Mouse (Mus musculus) Muller cell, postnatal 12 days (primary cell): ENCODE results near the gene Pfkm.

Experiments used
- DNase-seq: peaks from one replicate; pipeline ENCODE4 v3.0.0-alpha.2; 2015; ENCODE audit errors: inconsistent ontology term

The Pfkm gene

GRCm38 (mm10) chr15:98139763-98140162, 47.4 kb downstream of the Pfkm start:
- DNase-seq = no peak

DNA sequence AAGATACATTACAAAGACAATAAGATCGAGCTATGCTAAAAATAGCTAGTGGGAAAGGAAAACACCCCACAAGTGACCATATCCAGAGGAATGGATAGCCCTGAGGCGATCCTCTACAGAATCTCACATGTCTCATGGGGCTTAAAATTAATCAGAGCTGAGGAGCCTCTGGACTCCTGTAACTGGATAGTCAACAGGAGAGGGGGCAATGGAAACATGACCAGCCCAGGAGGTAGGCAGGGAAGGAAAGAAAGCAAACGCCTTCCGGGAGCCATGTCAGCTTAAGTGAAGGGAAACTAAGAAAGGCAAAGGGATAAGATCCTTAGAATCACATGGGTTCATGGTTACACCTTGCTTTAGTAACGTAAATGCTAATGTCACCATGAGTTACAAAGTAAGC, 48.4 kb downstream of the Pfkm start:
- no peak for DNase-seq

DNA sequence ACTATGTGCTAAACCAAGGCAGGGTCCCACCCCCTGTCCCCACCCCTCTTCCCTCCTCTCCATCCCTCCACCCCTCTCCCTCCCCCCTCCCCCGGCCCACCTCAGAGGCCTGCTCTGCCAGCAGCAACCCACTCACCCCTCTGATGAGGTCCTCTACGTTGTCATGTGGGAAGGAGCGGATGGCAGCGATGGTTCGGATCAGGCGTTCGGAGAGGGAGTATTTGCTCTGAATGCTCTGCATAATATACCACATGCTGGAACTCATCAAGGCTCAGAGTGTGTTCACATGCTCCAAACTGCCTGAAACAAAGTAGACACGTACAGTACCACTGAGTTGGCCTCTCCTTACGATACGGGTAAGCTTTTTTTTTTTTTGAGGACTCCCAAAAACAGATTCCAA, 50.1 kb downstream of the Pfkm start:
- DNase-seq = no peak

- peak; percentile 27 for DNase-seq
Measured at GRCm38 (mm10) chr15:98144861-98145507, 52.6 kb downstream of the Pfkm start.

- peak; percentile 91 for DNase-seq
Measured at GRCm38 (mm10) chr15:98145559-98146181, 53.3 kb downstream of the Pfkm start.

DNA sequence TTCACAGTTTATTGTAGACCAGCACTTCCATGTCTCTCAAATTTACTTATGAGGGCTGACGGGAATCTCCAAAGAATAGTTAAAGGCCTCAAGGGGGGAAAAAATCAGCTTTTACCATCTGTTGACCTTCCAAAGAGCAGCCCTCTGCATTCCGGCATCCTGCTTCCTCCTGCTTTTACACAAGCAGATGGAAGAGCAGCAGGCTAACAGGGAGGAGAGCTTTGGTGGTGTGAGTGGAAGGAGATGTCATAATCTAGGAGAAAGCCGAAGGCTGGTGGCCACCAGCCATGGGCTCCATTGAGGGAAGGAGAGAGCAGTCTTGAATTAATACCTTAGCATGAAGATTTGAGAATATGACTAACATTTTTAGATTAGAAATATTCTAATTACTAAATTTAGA, 56.0 kb downstream of the Pfkm start:
- DNase-seq = no peak

DNA sequence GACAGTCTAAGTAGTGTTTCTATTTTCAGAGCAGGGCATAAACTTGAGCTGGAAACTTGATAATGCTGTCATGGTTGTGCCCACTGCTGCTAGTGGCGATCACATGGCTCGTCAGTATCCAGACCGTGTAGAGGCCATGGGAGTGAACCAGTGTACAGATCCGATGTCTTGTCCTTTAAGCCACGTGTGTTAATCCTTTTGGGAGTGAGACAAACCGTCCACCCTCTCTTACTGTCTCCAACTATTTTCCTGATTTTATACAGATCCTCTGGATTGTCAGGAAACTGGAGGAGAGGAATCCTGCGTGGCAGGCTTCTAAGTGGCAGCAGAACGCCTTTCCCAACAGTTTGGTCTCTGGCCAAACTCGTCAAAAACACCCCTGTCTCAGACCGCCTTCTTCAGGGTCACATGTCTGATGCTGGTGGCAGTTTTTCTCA, 56.8 kb downstream of the Pfkm start:
- DNase-seq = no peak

DNA sequence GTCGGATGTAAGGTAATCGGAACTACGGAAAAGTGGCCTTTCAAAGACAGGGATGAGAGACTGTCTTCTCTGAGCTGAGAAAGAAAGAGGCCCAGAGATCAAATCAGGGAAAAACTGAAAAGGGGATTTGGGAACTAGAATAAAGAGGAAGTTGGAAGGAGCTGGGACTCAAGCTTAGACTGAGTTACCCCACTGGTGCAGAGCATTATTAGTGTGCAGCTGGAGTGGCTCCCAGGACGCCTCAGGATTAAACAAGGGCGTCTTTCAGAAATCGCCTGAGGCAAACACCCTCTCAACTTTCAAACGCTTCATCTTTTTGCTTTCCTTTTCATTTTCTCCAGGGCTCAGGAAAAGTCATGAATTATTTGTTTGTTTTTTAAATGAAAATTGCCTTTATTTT, 60.5 kb downstream of the Pfkm start:
- no peak for DNase-seq

GRCm38 (mm10) chr15:98153625-98154024, 61.2 kb downstream of the Pfkm start:
- DNase-seq = peak; percentile 56

GRCm38 (mm10) chr15:98154146-98154545, 61.8 kb downstream of the Pfkm start:
- no peak for DNase-seq

DNA sequence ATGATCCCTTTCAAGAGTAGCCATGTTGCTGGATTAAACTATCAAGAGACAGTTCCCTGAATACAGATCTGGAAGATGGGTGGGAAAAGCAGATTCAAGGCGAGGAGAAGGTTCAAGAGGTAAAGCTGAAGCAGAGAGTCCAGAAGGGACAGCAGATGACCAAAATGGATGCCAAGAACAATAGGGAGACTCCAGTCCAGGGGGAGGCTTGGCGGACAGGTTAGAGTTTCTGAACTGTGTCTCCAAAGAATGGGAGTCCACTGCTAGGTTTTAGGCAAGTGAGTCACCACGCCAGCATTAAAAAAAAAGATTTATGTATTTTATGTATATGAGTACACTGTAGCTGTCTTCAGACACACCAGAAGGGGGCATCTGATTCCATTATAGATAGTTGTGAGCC, 62.2 kb downstream of the Pfkm start:
- DNase-seq = no peak

GRCm38 (mm10) chr15:98155272-98155671, 62.9 kb downstream of the Pfkm start:
- DNase-seq = no peak

- DNase-seq = peak; percentile 41
Measured at GRCm38 (mm10) chr15:98155944-98156343, 63.6 kb downstream of the Pfkm start.

DNA sequence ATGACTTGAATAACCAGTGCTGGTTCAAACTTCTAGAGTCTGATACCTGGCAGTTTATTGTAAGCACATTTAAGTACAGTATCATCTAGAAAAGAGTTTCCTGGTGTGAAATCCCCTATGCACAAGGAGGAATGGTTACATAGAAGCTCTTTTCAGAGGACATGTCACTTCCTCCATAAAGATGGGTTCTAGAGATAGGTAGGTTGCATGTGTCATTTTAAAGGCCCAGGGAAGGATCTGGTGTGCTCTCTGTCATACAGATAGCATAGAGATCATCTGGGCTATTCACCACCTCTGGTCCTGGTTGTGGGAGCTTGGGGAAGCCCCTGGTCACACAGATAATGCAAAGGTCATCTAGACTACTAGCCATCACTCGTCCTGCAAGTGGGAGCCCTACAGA, 64.9 kb downstream of the Pfkm start:
- no peak for DNase-seq

DNA sequence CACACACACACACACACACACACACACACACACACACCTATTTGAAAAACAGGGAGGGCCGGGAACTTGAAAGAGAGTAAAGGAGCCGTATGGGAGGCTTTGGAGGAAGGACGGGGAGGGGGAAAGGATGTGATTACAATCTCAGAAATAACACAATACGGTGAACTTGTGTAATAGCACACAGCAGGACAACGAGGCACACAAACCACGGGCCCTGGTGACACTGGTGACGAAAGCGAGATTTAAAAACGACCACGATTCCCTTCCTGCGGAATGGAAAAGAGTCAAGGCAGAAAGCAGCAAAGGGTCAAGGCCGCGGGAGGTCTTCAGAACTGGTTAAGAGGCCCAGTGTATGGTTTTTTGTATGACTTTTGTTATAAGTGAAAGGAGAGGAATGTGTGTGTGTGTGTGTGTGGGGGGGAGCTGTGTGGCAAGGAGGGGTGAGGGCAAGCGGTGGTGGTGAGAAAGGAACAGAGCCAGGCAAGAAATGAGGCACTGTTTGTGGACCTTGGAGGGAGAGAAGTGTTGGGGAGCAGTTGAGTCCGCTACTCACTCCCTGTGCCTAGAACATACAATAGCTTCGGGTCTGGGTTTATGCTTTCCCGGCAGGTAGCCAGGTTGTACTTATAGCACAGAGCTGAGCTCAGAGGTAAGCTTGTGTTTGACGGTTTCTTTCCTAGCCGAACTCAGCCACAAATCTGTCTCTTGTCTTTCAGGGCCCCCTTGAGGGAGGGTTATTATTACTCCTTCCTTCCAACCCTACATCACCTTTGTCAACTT, 68.8 kb downstream of the Pfkm start:
- DNase-seq = no peak

GRCm38 (mm10) chr15:98162561-98162960, 70.2 kb downstream of the Pfkm start:
- DNase-seq = no peak

DNA sequence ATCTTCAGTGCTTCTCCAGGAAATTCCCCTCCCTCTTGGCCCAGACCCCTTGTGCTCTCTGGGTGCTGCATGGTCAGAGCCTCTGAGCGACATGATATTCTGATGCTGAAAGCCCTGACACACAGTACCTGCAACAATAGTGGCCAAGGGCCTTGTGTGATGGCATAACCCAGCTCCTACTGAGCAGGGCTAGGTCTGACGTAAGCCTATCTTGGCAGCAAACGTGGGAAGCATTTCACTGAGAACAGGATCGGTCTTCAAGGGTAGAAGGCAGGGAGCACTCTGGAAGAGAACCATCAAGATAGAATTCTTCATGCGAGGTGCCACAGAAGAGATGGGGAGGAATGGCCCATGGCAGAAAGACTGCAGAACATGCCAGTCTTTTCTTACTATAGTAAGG, 73.1 kb downstream of the Pfkm start, which contains the start of gene Asb8:
Gene Asb8, minus strand, starts transcription at position 101 of the 400 bp plus-strand sequence.
- no peak for DNase-seq

DNA sequence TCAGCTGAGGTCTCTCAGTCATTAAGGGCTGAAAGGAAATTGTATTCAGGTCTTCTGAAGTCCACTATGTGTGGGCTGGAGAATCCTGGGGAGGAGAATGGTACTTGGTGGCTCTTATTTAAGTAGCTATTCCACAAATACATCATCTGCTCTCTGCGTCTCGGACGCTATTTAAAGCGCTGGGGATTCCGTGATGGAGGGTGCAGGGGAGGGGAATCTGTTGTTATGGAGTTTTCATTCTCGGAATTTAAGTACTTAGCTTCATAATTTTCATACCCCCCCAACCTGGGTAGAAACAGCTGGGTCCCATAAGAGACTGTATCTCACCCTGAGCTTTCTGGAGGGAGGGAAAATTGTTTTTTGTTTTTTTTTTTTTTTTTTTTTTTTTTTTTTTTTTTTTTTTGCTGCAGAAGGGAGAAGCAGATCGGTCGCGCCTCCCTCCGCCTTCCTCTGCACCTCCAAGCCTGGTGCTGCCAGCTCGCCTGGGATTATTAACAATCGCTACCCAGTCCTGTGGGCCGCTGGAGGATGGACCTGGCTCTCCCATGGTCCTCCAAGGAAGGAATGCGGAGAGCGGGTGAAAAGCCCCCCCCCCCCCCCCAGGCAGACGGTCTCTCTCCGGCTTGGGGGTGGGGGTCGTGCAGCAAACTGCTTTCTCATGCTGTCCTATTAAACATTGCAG, 74.7 kb downstream of the Pfkm start, which contains the start of gene Ccdc184:
Gene Ccdc184, plus strand, starts transcription at position 196 of the 682 bp plus-strand sequence.
- no peak for DNase-seq

DNA sequence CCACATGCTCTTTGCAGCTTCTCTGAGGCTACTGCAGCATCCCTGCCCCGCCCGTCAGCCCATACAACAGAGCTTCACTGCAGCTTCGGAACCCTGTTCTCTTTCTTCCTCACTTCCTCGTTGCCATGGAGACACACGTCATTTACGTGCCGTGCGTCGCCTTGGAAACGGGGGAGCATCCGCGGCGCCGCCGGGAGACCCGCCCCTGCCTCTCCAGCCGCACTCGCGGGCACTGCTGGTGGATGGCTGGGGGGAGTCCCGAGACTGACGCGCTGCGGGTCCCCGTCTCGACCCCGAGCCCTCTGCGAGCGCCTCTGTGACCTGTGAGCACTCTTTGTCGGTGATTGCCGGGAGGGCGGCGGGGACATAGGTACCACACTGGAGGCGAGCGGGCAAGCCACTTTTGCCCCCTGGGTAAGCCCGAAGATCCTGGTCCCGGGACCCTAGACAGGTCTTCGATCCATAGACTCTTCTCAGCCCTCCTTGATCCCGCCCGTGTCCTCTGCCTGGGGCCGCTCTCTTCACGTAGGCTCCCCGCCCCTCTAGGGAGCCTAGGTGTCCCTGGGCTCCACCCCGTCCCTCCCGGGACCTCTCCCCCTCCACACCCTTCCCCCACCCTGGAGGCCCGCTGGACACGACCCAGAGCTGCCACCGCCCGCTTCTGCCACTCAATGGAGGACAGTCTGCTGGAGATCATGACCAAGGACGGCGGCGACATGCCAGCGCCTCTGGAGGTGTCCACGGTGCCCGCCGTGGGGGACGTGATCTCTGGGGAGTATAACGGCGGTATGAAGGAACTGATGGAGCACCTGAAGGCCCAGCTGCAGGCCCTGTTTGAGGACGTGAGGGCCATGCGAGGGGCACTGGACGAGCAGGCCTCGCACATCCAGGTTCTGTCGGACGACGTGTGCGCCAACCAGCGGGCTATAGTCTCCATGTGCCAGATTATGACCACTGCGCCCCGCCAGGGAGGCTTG, 75.5 kb downstream of the Pfkm start:
- DNase-seq = peak; percentile 84

GRCm38 (mm10) chr15:98168622-98169004, 76.2 kb downstream of the Pfkm start:
- DNase-seq = no peak

GRCm38 (mm10) chr15:98170365-98170764, 78.0 kb downstream of the Pfkm start:
- peak; percentile 51 for DNase-seq
